Mouse (Mus musculus): Measurements from ENCODE around the gene G0s2. TPM values are rescaled to one million over a fixed set of nuclear protein-coding genes. Genes with fewer than 3 reads are reported as not detected.

The G0s2 gene
- polyA plus RNA-seq (2015; fragmentation: Nextera tagmentation; extraction: Ambion mirVana) = 28.6 and 37.1 TPM in 2 replicates

DNA sequence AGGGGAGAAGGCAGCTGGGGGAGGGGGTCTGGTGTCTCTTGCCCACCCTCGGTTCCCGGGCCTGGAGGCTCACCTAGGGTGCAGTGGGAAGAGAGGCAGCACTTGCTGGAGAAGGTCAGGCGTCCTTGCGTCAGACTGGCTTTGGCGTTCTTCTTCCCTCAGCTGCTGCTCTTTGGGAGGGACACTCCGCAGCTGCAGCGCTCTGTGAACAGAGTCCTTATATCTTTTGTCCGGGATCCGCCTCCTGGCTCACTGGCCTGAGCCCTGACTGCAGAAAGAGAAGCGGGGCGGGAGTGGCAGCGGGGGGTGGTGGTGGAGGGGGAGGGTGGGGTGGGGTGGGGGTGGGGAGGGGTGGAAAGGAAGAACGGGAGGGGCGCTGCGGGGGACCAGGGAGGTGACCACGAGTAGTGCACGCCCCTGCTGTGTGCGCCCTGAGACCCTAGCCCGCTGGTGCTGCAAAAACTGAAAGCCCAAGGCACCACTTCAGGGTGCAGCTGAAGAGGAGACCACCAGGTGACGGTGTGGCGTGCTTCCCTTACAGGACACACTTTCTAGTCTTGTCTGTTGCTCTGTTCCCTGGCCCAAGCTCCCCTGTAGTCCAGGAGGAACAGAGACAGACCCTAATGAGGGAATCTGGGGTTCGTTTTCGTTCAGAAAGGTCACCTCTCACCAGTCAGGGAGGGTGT is at the start of gene G0s2:
TSS of gene G0s2 (minus strand) at position 302 of the 686 bp plus-strand sequence.
- Histone ChIP-seq H3K4me2 (peak within 1 kb of the TSS; percentile 69), H3K9ac (peak within 1 kb of the TSS; percentile 34), H3K9me3 (replicated peaks) (no peaks in the 10 kb centered on the region), H3K4me3 (replicated peaks) (peak within 1 kb of the TSS; percentile 45), H3K36me3 (no peaks in the 10 kb centered on the region), H3K27me3 (no peaks in the 10 kb centered on the region), H3K27ac (peak within 1 kb of the TSS; percentile 86), H3K4me1 (peaks cover 17% of the 10 kb centered on the region)
- WGBS = under 1% methylated on average over 21 of the region's 23 CpGs
- ATAC-seq (replicated peaks; ENCODE audit: low FRiP score) = peak; percentile 89

GRCm38 (mm10) chr1:193320398-193320797 is 47.4 kb upstream of the G0s2 start:
- H3K4me2 ChIP-seq = no peak overlapping the region
- ATAC-seq (replicated peaks; ENCODE audit: low FRiP score) = no peak
- H3K9ac ChIP-seq = no peak overlapping the region
- no peak overlapping the region for H3K4me3 ChIP-seq (replicated peaks)
- H3K27ac ChIP-seq = no peak overlapping the region
- no peaks in the 10 kb centered on the region for H3K36me3 ChIP-seq
- 0 out of 2 replicates have a peak, but pooled peaks cover 6% of the 10 kb centered on the region for H3K4me1 ChIP-seq
- no peaks in the 10 kb centered on the region; the same call in 1 of the 2 replicates for H3K27me3 ChIP-seq
- no peaks in the 10 kb centered on the region for H3K9me3 ChIP-seq (replicated peaks)
- WGBS = 87% methylated on average over 8 of the region's 8 CpGs

GRCm38 (mm10) chr1:193319721-193320120 is 46.7 kb upstream of the G0s2 start:
- H3K27ac ChIP-seq = no peak overlapping the region
- 0 out of 2 replicates have a peak, but pooled peaks cover 8% of the 10 kb centered on the region for H3K4me1 ChIP-seq
- no peaks in the 10 kb centered on the region; the same call in 1 of the 2 replicates for H3K27me3 ChIP-seq
- 74% methylated on average over 3 of the region's 3 CpGs for WGBS
- H3K9ac ChIP-seq = no peak overlapping the region
- no peak overlapping the region for H3K4me2 ChIP-seq
- H3K9me3 ChIP-seq (replicated peaks) = no peaks in the 10 kb centered on the region
- no peak overlapping the region for H3K4me3 ChIP-seq (replicated peaks)
- no peaks in the 10 kb centered on the region for H3K36me3 ChIP-seq
- no peak for ATAC-seq (replicated peaks; ENCODE audit: low FRiP score)

- 45% methylated on average over 6 of the region's 6 CpGs for whole genome bisulfite sequencing
- H3K27me3 ChIP-seq = no peaks in the 10 kb centered on the region; the same call in 1 of the 2 replicates
- no peak overlapping the region for H3K9ac ChIP-seq
- peak overlapping the region; percentile 51; the same call in 1 of the 2 replicates for H3K27ac ChIP-seq
- no peaks in the 10 kb centered on the region for H3K9me3 ChIP-seq (replicated peaks)
- H3K36me3 ChIP-seq = no peaks in the 10 kb centered on the region
- peaks cover 8% of the 10 kb centered on the region; the same call in 1 of the 2 replicates for H3K4me1 ChIP-seq
- H3K4me3 ChIP-seq (replicated peaks) = no peak overlapping the region
- H3K4me2 ChIP-seq = no peak overlapping the region
- ATAC-seq (replicated peaks; ENCODE audit: low FRiP score) = peak; percentile 43; the same call in 1 of the 2 replicates
Observed at GRCm38 (mm10) chr1:193317159-193317559, 44.1 kb upstream of the G0s2 start.

GRCm38 (mm10) chr1:193316358-193316750 is 43.3 kb upstream of the G0s2 start:
- Histone ChIP-seq H3K27ac (peak overlapping the region; percentile 77), H3K27me3 (no peaks in the 10 kb centered on the region; the same call in 1 of the 2 replicates), H3K9me3 (replicated peaks) (no peaks in the 10 kb centered on the region), H3K9ac (no peak overlapping the region), H3K4me1 (peaks cover 11% of the 10 kb centered on the region; the same call in 1 of the 2 replicates), H3K36me3 (no peaks in the 10 kb centered on the region), H3K4me3 (replicated peaks) (no peak overlapping the region), H3K4me2 (no peak overlapping the region)
- ATAC-seq (replicated peaks; ENCODE audit: low FRiP score) = no peak
- 63% methylated on average over 9 of the region's 9 CpGs for WGBS

- Histone ChIP-seq H3K9ac (no peak overlapping the region), H3K4me3 (replicated peaks) (no peak overlapping the region), H3K4me2 (no peak overlapping the region), H3K9me3 (replicated peaks) (no peaks in the 10 kb centered on the region), H3K27ac (peak overlapping the region; percentile 77), H3K36me3 (no peaks in the 10 kb centered on the region), H3K4me1 (peaks cover 11% of the 10 kb centered on the region; the same call in 1 of the 2 replicates), H3K27me3 (no peaks in the 10 kb centered on the region; the same call in 1 of the 2 replicates)
- ATAC-seq (replicated peaks; ENCODE audit: low FRiP score) = peak; percentile 55
- WGBS = 72% methylated on average over 5 of the region's 5 CpGs
Observed at GRCm38 (mm10) chr1:193315705-193316357, 42.8 kb upstream of the G0s2 start.

- Histone ChIP-seq H3K4me2 (no peak overlapping the region), H3K4me1 (peaks cover 6% of the 10 kb centered on the region; the same call in 1 of the 2 replicates), H3K36me3 (no peaks in the 10 kb centered on the region), H3K27ac (no peak overlapping the region), H3K4me3 (replicated peaks) (no peak overlapping the region), H3K9ac (no peak overlapping the region), H3K9me3 (replicated peaks) (no peaks in the 10 kb centered on the region), H3K27me3 (no peaks in the 10 kb centered on the region)
- 48% methylated on average over 1 of the region's 1 CpGs for WGBS
- ATAC-seq (replicated peaks; ENCODE audit: low FRiP score) = 0 out of 2 replicates have a peak, but pooled peaks have one; percentile 44
Observed at GRCm38 (mm10) chr1:193311596-193311995, 38.6 kb upstream of the G0s2 start.

- H3K36me3 ChIP-seq = no peaks in the 10 kb centered on the region
- H3K9ac ChIP-seq = no peak overlapping the region
- H3K4me1 ChIP-seq = peaks cover 6% of the 10 kb centered on the region; the same call in 1 of the 2 replicates
- no peaks in the 10 kb centered on the region for H3K27me3 ChIP-seq
- 79% methylated on average over 3 of the region's 3 CpGs for WGBS
- no peak overlapping the region for H3K4me2 ChIP-seq
- H3K9me3 ChIP-seq (replicated peaks) = no peaks in the 10 kb centered on the region
- no peak overlapping the region for H3K4me3 ChIP-seq (replicated peaks)
- H3K27ac ChIP-seq = no peak overlapping the region
- ATAC-seq (replicated peaks; ENCODE audit: low FRiP score) = no peak
Observed at GRCm38 (mm10) chr1:193310519-193311085, 37.6 kb upstream of the G0s2 start.

- Histone ChIP-seq H3K9me3 (replicated peaks) (no peaks in the 10 kb centered on the region), H3K36me3 (no peaks in the 10 kb centered on the region), H3K27ac (no peak overlapping the region), H3K4me1 (peaks cover 3% of the 10 kb centered on the region; the same call in 1 of the 2 replicates), H3K4me3 (replicated peaks) (no peak overlapping the region), H3K4me2 (no peak overlapping the region), H3K9ac (no peak overlapping the region), H3K27me3 (no peaks in the 10 kb centered on the region)
- no peak for ATAC-seq (replicated peaks; ENCODE audit: low FRiP score)
- WGBS = 81% methylated on average over 1 of the region's 1 CpGs
Observed at GRCm38 (mm10) chr1:193309785-193310518, 36.9 kb upstream of the G0s2 start.

DNA sequence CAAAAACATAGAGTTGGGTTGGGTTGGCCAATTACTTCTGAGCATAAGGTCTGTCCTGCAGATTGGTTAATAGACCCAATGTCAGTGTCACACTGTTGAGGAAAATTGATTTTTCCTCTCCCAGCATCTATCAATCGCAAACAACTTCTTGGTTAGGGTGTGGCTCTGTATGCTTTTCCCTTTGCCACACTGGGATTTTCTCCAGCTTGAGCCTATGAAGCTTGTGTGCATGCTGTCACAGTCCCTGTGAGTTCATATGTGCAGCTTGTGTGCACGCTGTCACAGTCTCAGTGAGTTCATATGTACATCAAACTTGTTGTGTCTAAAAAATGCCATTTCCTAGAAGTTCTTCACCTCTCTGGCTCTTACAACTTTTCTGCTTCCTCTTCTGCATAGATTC is 33.8 kb upstream of the G0s2 start:
- no peak for ATAC-seq (replicated peaks; ENCODE audit: low FRiP score)
- Histone ChIP-seq H3K4me1 (peaks cover 7% of the 10 kb centered on the region; the same call in 1 of the 2 replicates), H3K4me2 (no peak overlapping the region), H3K36me3 (no peaks in the 10 kb centered on the region), H3K9ac (no peak overlapping the region), H3K27ac (no peak overlapping the region), H3K9me3 (replicated peaks) (no peaks in the 10 kb centered on the region), H3K27me3 (no peaks in the 10 kb centered on the region), H3K4me3 (replicated peaks) (no peak overlapping the region)
- 97% methylated on average over 2 of the region's 2 CpGs for WGBS

DNA sequence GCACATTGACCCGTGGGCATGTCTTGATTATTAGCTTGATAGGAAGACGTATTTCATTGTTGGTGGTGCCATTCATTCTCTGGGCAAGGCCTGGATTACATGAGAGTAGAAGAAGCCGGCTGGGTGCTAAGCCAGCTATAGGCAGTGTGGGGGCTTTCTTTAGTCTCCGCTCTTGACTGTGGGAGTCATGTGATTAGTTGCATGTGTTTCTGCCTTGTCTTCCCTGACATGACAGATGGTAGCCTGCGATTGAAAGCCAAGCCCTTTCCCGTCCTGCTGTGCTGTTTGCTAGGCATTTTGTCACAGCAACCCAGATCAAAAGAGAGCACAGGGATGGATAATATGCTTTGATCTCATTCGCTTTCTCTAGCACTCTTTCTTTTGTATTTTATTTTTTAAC is 32.4 kb upstream of the G0s2 start:
- no peak overlapping the region for H3K27ac ChIP-seq
- no peak for ATAC-seq (replicated peaks; ENCODE audit: low FRiP score)

More for the DNA sequence above, 32.4 kb upstream of the G0s2 start:
- Histone ChIP-seq H3K4me1 (peaks cover 14% of the 10 kb centered on the region; the same call in 1 of the 2 replicates), H3K4me3 (replicated peaks) (no peak overlapping the region), H3K27me3 (no peaks in the 10 kb centered on the region), H3K4me2 (no peak overlapping the region), H3K36me3 (no peaks in the 10 kb centered on the region), H3K9me3 (replicated peaks) (no peaks in the 10 kb centered on the region), H3K9ac (no peak overlapping the region)
- 38% methylated on average over 7 of the region's 7 CpGs for WGBS
